8 mouse cellular contexts compared by ENCODE assay signal in genomic region chr13:56647597-56648405, GRCm38 (mm10). TPM values are rescaled to one million over a fixed set of nuclear protein-coding genes. Genes with fewer than 3 reads are reported as not detected.
A peak's percentile ranks its signal among the peaks of the same experiment; 100 is the strongest.
DNase-seq lines count a peak whose midpoint lies in the region; ATAC-seq lines count a peak whose summit lies in the region.

No protein-coding gene starts in this region.

- no peak overlapping the region for H3K4me2 ChIP-seq in embryonic facial prominence, embryonic 15.5 days (replicated peaks)
- H3K4me2 ChIP-seq in heart, embryonic 16.5 days (ENCODE audit: low read depth, low read length) = no peak overlapping the region
- no peak overlapping the region for H3K4me2 ChIP-seq in midbrain, embryonic 12.5 days (replicated peaks)

- WGBS in embryonic facial prominence, embryonic 15.5 days = 67% methylated on average over 10 of the region's 10 CpGs
- WGBS in heart, embryonic 16.5 days = 56% methylated on average over 10 of the region's 10 CpGs
- WGBS in midbrain, embryonic 12.5 days = 85% methylated on average over 10 of the region's 10 CpGs

- peak overlapping the region; percentile 68 for H3K27ac ChIP-seq in embryonic facial prominence, embryonic 15.5 days (replicated peaks)
- peak overlapping the region; percentile 70 for H3K27ac ChIP-seq in heart, embryonic 16.5 days (ENCODE audit: low read length)
- H3K27ac ChIP-seq in midbrain, embryonic 12.5 days (replicated peaks) = peak overlapping the region; percentile 42

- H3K4me1 ChIP-seq in embryonic facial prominence, embryonic 15.5 days = peaks cover 24% of the 10 kb centered on the region
- H3K4me1 ChIP-seq in heart, embryonic 16.5 days (ENCODE audit: control insufficient read depth, insufficient read depth, low read length) = peaks cover 3% of the 10 kb centered on the region; the same call in 1 of the 2 replicates
- peaks cover 7% of the 10 kb centered on the region for H3K4me1 ChIP-seq in midbrain, embryonic 12.5 days

- peak; percentile 51; the same call in 1 of the 2 replicates for ATAC-seq in embryonic facial prominence, embryonic 15.5 days (ENCODE audit: insufficient number of reproducible peaks, low FRiP score, low TSS enrichment, low read depth)
- peak; percentile 83 for ATAC-seq in heart, embryonic 16.5 days (replicated peaks; ENCODE audit: extremely low read depth, insufficient read depth, low FRiP score)
- ATAC-seq in midbrain, embryonic 12.5 days (ENCODE audit: low FRiP score, low read depth) = no peak
- ATAC-seq in erythroblast, adult 5-6 weeks (replicated peaks; ENCODE audit: low FRiP score, poor library complexity, severe bottlenecking) = no peak

- no peaks in the 10 kb centered on the region for H3K27me3 ChIP-seq in embryonic facial prominence, embryonic 15.5 days
- H3K27me3 ChIP-seq in heart, embryonic 16.5 days (ENCODE audit: control insufficient read depth, insufficient read depth, low read length) = 0 out of 2 replicates have a peak, but pooled peaks cover under 1% of the 10 kb centered on the region
- 0 out of 2 replicates have a peak, but pooled peaks cover 6% of the 10 kb centered on the region for H3K27me3 ChIP-seq in midbrain, embryonic 12.5 days

- H3K9ac ChIP-seq in embryonic facial prominence, embryonic 15.5 days = no peak overlapping the region
- H3K9ac ChIP-seq in heart, embryonic 16.5 days (ENCODE audit: low read length) = no peak overlapping the region
- no peak overlapping the region for H3K9ac ChIP-seq in midbrain, embryonic 12.5 days (replicated peaks)

- peak; percentile 68 for DNase-seq in adrenal gland, adult 2 months
- DNase-seq in kidney, postnatal 36 days = peak; percentile 79 to 82
- DNase-seq in thymus, adult 18-20 months = no peak
- DNase-seq in cerebellum, adult 9-11 months = no peak

- H3K9me3 ChIP-seq in embryonic facial prominence, embryonic 15.5 days (replicated peaks) = no peaks in the 10 kb centered on the region
- H3K9me3 ChIP-seq in heart, embryonic 16.5 days (replicated peaks; ENCODE audit: control insufficient read depth, low read length) = no peaks in the 10 kb centered on the region
- H3K9me3 ChIP-seq in midbrain, embryonic 12.5 days = no peaks in the 10 kb centered on the region

- no peaks in the 10 kb centered on the region for H3K36me3 ChIP-seq in embryonic facial prominence, embryonic 15.5 days
- H3K36me3 ChIP-seq in heart, embryonic 16.5 days (ENCODE audit: control insufficient read depth, insufficient read depth) = no peaks in the 10 kb centered on the region
- H3K36me3 ChIP-seq in midbrain, embryonic 12.5 days = no peaks in the 10 kb centered on the region

- H3K4me3 ChIP-seq in embryonic facial prominence, embryonic 15.5 days (replicated peaks) = no peak overlapping the region
- H3K4me3 ChIP-seq in heart, embryonic 16.5 days (ENCODE audit: low read length) = no peak overlapping the region
- H3K4me3 ChIP-seq in midbrain, embryonic 12.5 days = no peak overlapping the region

RNA-seq across cellular contexts. Expression of gene Tgfbi, which starts 38.5 kb away (rescaled TPM):
- total RNA-seq in adrenal gland, adult 2 months (2021) = 10 to 100 TPM; 30.7 to 69.6 TPM
- polyA plus RNA-seq in adrenal gland, adult 2 months (2012; rRNA removed) = 80.5 and 129 TPM in 2 replicates
- polyA plus RNA-seq in embryonic facial prominence, embryonic 15.5 days (2015; fragmentation: Nextera tagmentation; extraction: Ambion mirVana) = 64.4 and 68.3 TPM in 2 replicates
- 32.7 and 39.5 TPM in 2 replicates for polyA plus RNA-seq in heart, embryonic 16.5 days (2015; fragmentation: Nextera tagmentation; extraction: Ambion mirVana)
- polyA plus RNA-seq in midbrain, embryonic 12.5 days (2016; fragmentation: Nextera tagmentation; extraction: Ambion mirVana) = 15.3 and 27.3 TPM in 2 replicates
- 20.4 and 25.7 TPM in 2 replicates for total RNA-seq in erythroblast, adult 5-6 weeks (2015; ENCODE audit: low replicate concordance)
- total RNA-seq in erythroblast, adult 5-6 weeks (2017; ENCODE audit: low replicate concordance) = 20.8 and 27.5 TPM in 2 replicates

RNA-seq across cellular contexts. Expression of gene Smad5, which starts 55.0 kb away (rescaled TPM):
- total RNA-seq in adrenal gland, adult 2 months (2021) = 10 to 100 TPM; 48.9 to 49.7 TPM
- 9.7 and 16.7 TPM in 2 replicates for polyA plus RNA-seq in adrenal gland, adult 2 months (2012; rRNA removed)
- polyA plus RNA-seq in embryonic facial prominence, embryonic 15.5 days (2015; fragmentation: Nextera tagmentation; extraction: Ambion mirVana) = 31.7 and 32.1 TPM in 2 replicates
- 16.7 and 16.9 TPM in 2 replicates for polyA plus RNA-seq in heart, embryonic 16.5 days (2015; fragmentation: Nextera tagmentation; extraction: Ambion mirVana)
- polyA plus RNA-seq in midbrain, embryonic 12.5 days (2016; fragmentation: Nextera tagmentation; extraction: Ambion mirVana) = 38.3 and 39.2 TPM in 2 replicates
- 9.4 and 11.0 TPM in 2 replicates for total RNA-seq in erythroblast, adult 5-6 weeks (2015; ENCODE audit: low replicate concordance)
- total RNA-seq in erythroblast, adult 5-6 weeks (2017; ENCODE audit: low replicate concordance) = 2.4 and 6.7 TPM in 2 replicates

Comparison
In these comparisons a context has a peak if more than half of its experiments do, and no peak if none do; other contexts are left out.
1. DNase-seq: peak in adrenal gland, adult 2 months (single experiment) and kidney, postnatal 36 days (2 of 2); none in thymus, adult 18-20 months (0 of 2) and cerebellum, adult 9-11 months (single experiment).
2. ATAC-seq: peak in embryonic facial prominence, embryonic 15.5 days (single experiment) and heart, embryonic 16.5 days (single experiment); none in midbrain, embryonic 12.5 days (single experiment) and erythroblast, adult 5-6 weeks (single experiment).
3. Peak in every context shown above with its lines, with median percentiles within 50 percentile points of each other: H3K27ac ChIP-seq.